Mouse (Mus musculus): ENCODE results near the gene Pgghg.

Gene Pgghg

GRCm38 (mm10) chr7:140990622-140991021, 49.4 kb downstream of the Pgghg start:
- DNase-seq (ENCODE audit: low spot score) = no peak

GRCm38 (mm10) chr7:140991117-140991689, 50.0 kb downstream of the Pgghg start:
- DNase-seq (ENCODE audit: low spot score) = no peak
